Mouse (Mus musculus) CD4-positive, CD25-positive, alpha-beta regulatory T cell (primary cell): ENCODE results near the gene Nup210. TPM values are rescaled to one million over a fixed set of nuclear protein-coding genes. Genes with fewer than 3 reads are reported as not detected.

Experiments
- polyA plus RNA-seq: library from polyadenylated mRNA; unstranded; fragments of 100-300 nt; shearing (Covaris generic); gene quantifications from one replicate; pipeline ENCODE4 v1.2.1, GENCODE M21; 2017

Nup210 gene
- polyA plus RNA-seq, result 246 TPM

DNA sequence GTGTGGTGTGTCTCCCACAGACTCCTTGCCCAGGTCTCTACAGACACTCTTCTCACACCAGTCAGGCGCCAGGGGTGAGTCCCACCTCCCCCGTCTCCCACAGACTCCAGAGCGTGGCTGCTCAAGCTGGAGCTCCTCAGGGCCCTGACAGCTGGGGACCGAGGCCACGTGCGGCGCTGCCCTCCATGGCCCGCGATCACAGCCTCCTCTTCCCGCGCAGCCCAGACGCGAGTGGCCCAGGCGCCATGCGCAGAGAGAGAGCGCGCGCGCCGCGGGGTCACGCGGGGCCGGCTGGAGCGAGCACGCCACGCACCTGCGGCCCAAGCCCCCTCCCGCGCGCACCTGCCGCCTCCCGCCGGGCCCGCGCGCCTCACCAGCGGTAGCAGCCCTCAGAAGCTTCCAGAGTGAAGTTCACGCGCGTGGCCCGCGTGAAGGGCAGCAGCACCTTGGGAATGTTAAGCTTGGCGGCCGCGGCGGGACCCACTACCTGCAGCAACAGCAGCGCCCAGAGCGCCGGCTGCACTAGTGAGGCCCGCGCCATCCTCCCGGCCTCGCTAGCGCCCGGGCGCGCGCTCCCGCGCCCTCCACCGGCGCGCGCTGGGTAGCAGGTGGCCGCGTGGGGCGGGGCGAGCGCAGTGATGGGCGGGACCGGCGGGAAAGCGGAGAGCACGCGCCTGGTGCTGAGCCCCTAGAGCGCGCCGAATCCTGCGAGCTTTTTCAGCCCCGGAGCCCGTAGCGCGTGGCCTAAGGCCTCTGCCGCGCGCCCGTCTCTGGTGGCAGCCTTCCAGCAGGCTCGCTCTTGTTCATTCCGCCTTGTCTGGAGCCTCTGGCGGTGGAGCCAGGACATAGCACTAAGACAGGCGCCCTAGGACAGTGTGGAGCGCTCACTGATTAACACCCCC, at the start of gene Nup210:
TSS of gene Nup210 (minus strand) at position 586 of the 902 bp plus-strand sequence.

DNA sequence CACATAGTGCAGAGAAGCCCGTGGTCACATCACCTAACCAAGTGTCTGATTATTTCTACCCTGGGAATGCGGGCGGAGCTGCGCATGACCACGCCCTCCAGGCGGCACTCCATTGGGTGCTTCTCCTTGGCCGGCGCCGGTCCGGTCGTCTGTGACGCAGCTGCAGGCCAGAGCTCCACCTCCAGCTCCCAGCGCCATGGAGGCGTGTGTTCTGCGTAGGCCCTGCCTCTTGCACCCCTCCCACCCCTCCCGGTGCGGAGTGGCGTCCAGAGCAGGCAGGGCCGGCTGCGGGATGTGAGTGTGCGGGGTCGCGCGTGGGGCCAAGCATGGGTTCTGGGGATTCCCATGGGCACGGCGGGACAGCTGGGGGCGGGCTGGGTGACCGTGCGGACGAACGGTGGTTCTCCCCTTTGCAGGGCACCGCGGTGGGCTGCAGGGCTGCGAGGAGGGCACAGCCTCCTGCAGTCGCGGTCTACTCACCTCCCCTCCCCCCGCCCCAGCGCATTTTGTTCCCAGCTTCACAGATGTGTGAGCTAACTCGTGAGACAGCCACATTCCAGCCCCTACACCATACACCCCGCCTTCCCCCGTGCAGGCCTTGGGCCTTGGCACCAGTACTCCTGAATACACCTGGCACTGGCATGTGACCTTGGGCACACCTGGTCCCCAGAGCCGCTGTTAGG, 40.1 kb upstream of the Nup210 start, which contains the start of gene Hdac11:
TSS of gene Hdac11 (plus strand) at position 112 of the 683 bp plus-strand sequence.

DNA sequence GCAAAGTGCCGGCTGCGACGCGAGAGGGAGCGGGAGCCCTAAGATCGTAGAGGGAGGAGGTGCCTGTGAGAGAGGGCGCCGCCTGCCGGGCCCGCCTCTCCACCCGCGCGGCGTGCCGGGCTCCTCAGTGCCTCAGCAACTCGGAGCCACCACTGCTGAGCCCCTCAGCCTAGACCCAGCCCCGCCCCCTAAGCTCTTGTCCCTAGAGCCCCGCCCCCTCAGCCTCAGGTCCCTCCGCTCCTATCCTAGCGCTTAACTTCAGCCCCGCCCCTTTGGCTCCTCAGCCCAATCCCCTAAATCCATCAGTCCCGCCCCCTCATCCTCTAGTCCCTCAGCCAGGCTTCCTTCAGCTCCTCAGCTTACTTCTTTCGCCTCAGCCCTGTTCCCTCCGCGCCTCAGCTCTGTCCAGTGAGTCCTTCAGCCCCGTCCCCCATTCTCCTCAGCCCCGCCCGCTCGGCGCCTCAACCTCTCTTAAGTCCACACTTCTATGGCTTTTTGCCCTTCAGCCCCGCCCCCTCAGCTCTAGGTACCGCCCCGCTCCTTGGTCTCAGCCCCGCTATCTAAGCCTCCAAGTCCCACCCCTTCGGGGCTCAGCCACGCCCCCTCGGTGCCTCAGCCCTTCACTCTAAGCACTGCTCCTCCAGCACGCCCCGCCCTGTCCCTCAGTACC, 127.8 kb downstream of the Nup210 start, which contains the start of gene Iqsec1:
TSS of gene Iqsec1 (minus strand) at position 38 of the 670 bp plus-strand sequence.

Other genes starting within 250 kb of the Nup210 start
- gene Iqsec1, start 128.1 kb downstream of the Nup210 start, polyA plus RNA-seq, result 7.9 TPM
- 0.72 TPM for gene Hdac11, start 39.8 kb upstream of the Nup210 start, polyA plus RNA-seq
- 2.9 TPM for gene Fbln2, start 95.6 kb upstream of the Nup210 start, polyA plus RNA-seq